Mouse (Mus musculus) heart, postnatal 10 days (tissue): ENCODE data around the gene Smim24. TPM values are rescaled to one million over a fixed set of nuclear protein-coding genes. Genes with fewer than 3 reads are reported as not detected.

Experiments
- DNase-seq, 2 experiments: peaks; one replicate each; pipeline ENCODE4 v3.0.0; 2021
- intact Hi-C: fragments of 180-260 bp; cut with DNase I; formaldehyde crosslinking; loops from one replicate; pipeline ENCODE4 v1.15.1; 2025
- total RNA-seq, 2 experiments: library from RNA; stranded (reverse); gene quantifications; 2 replicates each; pipeline ENCODE4 v1.2.3; 2021

Smim24 gene
- total RNA-seq, 2 experiments from 2014 or later = 1.3 to 2.2 TPM

DNA sequence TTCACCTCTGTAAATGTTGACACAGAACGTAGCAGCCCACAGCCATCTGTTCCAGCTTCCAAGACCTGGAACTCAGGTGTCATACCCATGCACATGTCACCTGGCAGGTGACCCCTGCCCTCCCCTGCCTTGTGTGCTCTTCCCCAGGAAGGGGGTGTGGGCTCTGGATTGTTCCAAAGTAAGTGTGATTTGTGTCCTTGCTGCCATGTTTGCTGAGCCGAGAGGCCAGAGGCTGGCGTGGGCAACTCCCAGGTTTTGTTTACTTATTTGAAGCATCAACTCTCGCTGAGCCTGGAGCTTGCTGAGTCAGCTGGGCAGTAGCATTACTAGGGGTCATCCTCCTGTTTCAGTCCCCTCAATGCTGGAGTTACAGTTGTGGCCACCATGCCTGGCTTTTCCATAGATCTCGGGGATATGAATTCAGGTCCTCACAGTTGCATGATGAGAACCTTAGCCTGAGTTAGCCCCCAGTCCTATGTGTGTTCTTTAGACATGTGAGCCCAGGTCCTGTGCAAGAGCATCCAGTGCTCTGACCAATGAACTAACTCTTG, 4.3 kb upstream of the Smim24 start, which contains the start of gene Gm48552:
TSS of gene Gm48552 (plus strand) at position 501 of the 551 bp plus-strand sequence.
- intact Hi-C loops = loop anchor here (1.0 to 5.0 kb wide), 2 partner anchors 62 to 154 kb away; no protein-coding TSS in a partner anchor
- no peak for DNase-seq

DNA sequence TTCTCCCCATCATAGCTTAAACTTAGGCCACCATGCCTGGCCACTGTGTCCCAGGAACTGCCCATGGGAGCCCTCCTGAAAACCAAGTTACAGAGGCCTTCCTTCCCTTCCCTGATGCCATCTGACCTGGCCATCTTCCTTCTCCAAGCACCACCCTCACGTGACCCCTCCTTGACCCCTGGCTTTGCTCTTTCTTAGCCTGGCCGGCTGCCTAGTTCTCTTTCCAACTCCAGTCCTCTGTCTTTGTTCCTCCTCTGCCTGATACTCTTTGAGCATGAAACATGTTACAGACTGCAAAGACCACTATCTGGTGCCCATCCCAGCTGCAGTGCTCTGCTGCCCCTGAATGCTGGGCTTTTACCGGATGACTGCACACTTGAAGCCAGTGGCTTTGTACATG, 3.5 kb upstream of the Smim24 start:
- peak in 1 of 2 experiments; percentile 32 for DNase-seq
- intact Hi-C loops = loop anchor here (1.0 to 5.0 kb wide), 2 partner anchors 61 to 153 kb away; no protein-coding TSS in a partner anchor

DNA sequence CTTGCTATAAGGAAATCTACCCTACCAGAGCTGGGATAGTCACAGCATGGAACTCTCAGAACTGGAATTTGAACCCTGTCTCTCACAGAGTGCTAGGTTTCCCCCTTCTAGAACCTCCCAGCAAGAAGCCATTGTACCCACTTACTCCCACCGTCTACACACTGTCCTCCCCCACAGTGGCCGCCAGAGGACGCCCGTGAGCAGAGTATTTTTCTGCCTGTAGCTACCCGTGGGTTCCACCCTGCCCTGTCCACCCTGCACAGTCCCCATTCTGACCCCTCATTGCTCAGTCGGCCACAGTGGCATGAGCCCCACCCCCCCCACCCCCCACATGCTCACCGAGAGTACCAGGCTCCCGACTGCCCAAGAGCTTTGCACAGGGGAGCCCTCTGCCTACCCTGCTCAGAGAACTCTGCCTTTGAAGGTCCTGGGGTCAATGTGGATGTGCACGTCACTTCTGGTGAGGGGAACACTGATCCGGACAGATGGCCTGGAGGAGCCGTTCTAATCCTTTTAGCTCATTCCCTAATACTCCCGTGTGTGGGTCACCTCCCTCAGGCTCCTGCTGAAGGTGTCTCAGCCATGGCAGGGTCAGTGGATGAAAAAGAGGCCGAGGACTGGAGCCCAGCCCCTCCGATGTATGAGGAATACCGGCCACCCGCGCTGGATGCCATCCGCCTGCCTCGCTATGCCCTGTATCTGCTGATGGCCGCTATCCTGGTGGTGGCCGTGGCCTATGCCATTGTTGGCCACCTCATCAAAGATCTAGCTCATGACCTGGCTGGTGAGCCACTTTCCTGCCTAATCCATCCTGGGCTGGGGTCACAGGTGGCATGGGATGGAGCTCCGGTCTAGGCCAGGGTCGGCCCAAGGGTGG, 2.8 kb upstream of the Smim24 start:
- peak; percentile 82 to 90 for DNase-seq
- intact Hi-C loops = loop anchor here (1.0 to 5.0 kb wide), 3 partner anchors 17 to 152 kb away; no protein-coding TSS in a partner anchor

DNA sequence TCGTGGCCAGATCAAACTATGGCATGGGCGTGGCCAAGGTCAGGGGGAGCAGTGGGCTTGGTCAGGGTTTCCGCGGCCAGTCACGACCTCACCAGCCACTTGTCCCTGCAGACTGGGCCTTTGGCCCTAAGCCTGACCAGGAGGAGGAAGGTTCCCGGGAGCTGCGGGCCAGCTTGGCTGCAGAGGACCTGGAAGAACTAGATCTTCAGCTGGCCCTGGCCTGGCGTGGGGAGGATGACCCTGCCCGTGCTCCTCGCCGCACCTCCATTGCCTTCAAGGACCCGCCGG, 2.2 kb upstream of the Smim24 start:
- intact Hi-C loops = loop anchor here (2.0 kb wide), 1 partner anchor 16 kb away; no protein-coding TSS in a partner anchor
- DNase-seq = no peak

DNA sequence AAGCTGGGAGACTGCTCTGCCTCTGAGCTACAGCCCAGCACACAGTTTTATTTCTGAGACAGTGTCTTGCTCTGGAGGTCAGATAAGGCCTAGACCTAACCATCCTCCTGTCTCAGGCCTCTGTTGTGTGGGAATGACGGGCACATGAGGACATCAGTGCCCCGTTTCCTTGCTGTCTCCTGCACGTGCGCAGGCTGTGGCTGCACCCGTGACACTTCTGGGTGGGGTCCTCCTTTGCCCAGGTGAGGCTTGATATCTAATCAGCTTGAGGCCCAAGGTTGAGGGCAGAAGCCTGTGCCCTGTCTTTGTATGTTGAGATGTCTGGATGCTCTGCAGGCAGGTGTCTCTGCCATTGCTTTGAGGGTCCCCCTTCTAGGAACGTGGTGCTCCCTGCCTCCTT, 581 bp upstream of the Smim24 start:
- intact Hi-C loops = no loop called here
- no peak for DNase-seq

DNA sequence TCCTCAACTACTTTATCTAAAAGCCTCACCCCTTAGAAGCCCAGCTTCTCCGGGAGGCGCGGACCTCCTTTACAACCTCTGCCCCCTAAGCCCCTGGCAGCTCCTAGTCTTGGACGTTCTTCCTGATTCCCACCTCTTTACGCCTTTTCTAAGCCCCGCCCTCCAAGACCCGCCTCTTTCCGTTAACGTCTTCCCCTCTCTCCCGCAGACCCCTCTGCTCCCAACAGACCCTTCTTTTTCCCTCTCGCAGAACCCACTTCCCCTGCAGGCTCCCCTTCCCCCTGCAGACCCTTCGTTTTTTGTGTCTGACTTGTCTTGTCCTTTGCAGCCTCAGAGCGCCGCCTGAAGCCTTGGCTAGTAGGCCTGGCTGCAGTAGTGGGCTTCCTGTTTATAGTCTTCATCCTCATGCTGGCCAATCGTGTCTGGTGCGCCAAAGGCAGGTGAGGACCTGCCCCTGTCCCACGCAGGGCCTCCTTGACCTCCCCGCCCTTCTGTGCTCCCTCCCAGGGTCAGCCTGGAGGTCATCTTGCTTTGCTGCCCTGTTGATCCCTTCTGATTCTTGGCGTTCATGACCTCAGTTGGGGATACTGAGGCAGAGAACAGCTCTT, 709 bp downstream of the Smim24 start:
- intact Hi-C loops = loop anchor here (2.0 kb wide), 1 partner anchor 47 kb away; no protein-coding TSS in a partner anchor
- DNase-seq = peak; percentile 50 to 60

DNA sequence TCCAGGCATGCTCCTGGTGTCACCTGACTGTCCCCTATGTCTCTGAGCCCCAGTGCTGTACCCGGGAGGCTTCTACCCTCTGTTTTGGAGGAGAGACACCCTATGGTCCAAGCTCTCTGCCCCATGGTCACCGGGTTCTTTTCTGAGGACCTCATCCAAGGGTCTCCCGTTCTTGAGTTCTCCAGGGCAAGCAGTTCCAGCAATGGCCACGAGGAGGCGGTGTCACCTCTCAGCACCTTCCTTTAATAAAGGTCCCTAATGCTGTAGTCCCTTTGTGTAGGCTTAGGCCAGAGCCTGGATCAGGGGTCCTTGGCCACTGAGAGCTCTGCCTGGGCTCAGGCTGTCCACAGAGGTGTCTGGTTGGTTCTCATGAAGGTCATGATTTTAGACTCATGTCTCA, 2.3 kb downstream of the Smim24 start:
- intact Hi-C loops = loop anchor here (2.0 kb wide), 1 partner anchor 46 kb away; no protein-coding TSS in a partner anchor
- DNase-seq = peak; percentile 75 to 89

DNA sequence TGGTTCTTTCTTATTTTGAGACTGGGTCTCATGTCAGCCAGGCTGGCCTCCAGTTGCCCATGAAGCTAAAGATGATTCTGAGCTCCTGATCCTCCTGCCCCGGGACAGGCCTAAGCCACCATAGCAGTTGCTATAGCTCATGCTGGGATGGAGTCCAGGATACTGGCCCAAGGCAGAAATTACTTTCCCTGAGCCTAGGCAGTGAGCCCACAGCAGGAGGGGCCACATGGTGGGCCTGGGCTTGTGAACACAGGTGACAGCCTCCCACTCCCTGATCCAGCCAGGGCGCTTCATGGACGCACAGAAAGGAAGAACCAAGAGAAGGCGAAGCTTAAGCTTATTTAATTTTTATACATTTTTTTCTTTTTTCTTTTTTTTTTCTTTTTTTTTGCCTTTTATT, 3.0 kb downstream of the Smim24 start:
- no peak for DNase-seq
- intact Hi-C loops = loop anchor here (2.0 kb wide), 1 partner anchor 45 kb away; no protein-coding TSS in a partner anchor

DNA sequence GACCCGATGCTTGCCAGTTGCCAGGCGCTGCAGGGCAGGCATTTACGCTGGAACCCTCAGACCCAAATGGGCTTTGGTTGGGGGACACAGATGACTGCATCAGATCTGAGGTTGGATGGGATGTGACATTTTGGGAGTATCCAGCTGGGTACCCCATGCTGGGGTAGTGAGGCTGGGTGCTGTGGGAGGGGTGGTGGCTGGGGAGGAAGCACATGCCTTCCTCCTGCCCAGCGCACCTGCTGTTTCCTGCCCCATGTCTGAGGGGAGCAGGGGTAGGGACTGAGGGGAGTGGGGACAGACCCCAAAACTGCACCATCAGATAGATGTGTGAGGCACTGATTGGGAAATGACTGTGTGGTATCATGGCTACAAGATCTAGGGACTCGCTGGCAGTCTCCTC, 3.9 kb downstream of the Smim24 start:
- DNase-seq = no peak
- intact Hi-C loops = no loop called here

DNA sequence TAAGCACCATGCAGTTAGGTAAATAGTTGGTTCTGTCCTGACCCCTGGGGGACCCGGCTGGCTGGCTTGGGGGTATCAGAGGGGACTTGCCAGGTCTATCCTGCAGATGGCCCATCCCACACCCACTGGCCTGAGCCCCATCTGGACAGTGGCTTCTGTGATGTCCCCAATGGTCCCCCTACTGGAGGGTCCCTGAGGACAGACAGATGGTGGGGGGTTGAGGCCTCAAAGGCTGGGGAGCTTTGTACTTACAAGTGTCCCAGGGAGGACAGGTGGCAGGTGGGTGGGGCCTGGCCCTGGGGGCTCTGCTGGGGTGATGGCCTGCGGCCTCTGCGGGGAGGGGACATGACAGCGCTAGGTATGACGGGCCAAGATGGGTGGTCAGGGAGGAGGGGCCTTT, 6.4 kb downstream of the Smim24 start:
- no peak for DNase-seq
- intact Hi-C loops = no loop called here

DNA sequence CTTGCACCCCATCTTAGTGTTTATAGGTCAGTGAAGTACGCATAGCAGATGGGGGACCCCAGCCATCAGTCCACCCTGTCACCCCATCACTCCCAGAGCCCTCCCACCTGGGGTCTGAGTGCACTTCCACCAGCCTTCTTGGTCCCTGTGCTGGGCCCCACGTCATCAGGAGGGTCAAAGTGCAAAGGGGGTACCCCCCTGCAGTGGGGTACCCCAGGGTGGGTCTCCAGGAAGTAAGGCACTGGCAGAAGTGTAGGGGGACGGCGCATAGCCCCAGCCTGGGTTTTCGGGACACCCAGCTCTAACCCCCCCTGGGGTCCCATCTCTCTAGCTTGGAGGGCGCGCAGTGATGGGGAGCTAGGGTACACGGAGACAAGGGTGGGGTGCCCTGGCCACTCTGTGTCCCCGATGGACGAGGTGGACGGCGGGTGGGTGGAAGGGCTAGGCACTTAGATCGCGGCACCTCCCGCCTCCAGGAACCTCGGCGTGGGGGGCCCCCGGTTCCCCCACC, 7.0 kb downstream of the Smim24 start:
- intact Hi-C loops = no loop called here
- DNase-seq = no peak

DNA sequence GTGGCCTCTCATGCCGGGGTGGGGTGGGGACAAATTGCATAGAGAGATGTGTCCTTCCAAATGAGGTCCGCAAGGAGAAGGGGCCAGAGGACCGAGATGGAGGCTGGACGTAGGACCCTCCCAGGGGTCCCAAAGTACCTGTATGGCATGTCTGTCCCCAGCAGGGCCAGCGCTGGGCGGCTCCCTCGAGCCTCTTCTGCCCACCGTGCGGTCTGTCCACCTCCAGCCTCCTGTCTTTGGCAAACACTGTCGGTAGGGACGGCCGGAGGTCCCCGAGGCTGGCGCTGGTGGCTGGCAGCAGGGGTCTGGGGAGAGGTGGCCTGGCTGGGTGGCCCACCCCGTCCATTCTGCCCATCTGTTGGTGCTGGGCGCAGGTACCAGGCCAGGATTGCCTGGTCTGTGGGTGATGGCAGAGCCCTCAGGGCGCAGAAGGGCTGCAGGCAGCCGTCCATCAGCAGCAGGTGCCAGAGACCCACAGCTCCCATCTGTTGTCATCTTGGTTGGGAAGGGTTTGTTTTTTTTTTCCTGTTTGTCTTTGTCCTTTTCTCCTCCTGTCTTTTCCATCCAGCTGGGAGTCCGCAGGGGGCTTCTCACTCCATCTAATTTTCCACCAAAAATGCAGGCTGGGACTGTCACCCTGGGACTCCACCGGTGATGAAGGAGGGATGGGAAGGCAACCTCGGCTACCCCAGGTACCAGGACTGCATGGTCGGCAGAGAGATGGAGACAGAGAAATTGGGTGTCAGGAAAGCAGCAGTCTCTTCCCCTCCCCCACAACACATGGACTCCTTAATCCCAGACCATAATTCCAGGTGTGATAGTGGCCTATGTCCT, 7.7 kb downstream of the Smim24 start:
- intact Hi-C loops = no loop called here
- DNase-seq = no peak

DNA sequence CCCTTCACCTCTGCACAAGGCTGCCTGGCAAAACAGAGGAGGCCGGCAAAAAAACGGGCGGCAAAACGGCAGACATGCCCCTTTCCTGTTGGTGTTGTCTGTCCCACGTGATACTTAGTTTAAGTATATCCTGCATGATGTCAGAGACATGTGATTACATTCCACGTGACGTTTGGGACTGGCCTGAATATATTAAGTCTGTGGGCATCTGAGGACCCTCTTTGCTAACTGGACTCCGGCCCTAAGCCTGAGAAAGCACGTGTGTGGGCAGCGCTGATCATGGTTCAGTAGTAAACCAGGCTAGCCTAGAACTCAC, 8.3 kb downstream of the Smim24 start:
- intact Hi-C loops = no loop called here
- no peak for DNase-seq

DNA sequence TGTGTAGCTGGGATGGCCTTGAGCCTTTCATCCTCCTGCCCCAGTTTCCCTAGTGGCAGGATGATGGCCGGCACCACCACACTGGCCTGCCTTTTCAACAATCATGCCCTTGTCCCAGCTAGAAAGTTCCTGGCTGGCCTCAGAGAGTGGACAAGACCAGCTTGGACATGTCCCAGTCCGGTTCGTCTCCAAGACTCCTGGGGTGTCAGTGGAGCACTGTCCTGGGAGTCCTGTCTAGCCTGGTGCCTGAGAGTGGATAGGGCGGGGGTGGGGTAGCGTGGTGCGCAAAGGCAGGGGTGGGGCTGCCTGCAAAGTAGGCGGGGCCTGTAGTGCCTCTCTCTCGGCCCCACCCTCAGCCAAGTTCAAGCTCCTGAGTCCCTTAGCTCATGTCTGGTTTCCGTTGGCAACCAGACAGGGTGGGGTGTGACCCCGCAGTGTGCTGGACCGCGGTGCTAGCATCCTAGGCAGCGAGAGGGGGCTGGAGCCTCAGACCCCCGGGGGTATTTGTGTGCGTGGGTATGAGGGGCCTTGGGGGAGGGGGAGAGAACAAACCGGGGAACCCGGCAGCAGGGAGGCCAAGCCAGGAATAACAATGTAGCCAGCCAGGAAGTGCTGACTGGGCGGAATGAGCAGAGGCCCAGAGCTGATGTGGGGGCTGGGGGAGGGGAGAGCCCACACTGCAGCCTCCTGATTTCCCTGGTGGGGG, 8.8 kb downstream of the Smim24 start:
- DNase-seq = peak; percentile 86 to 88
- intact Hi-C loops = no loop called here

DNA sequence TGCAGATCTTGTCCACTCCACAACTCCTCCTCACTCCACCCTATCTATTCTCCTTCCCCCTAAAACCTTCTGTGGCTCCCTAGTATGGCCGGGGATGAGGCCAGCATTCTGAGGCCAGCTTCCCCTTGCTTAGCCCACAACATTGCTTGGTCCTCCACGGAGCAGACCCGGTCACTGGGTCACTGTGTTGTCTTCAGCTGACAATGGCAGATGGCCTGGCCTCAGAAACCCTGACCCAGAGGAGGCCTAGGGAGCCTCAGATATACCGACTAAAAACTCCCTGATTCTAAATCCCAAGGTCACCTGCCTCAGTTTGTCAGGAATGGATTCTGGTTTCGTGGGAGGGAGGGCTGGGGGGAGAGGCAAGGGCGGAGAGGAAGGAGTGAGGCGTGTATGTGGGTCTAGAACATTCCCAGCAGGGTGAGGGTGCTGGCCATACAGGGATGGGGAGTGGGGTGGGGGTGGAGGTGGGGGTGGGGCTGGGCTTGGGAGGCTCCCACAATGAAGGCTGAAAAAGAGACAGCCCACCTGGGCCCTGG, 9.4 kb downstream of the Smim24 start:
- intact Hi-C loops = no loop called here
- DNase-seq = no peak

DNA sequence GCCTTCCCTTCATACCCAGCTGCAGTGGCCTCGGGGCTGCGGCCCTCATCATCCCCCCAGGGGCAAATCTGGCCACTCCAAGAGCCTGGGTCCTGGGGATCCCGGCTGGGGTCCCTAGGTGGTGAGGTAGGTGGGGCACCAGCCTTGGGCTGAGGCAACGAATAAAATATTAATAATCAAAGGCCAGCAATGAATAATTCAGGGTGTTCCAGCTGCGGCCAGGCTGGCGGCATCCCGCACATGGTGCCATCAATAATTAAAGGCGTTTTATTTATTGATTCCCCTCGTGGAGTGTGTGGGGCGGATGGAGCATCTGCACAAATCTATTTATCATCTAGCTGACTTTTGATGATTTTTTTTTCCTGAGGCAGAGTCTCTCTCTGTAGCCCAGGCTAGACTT, 10.7 kb downstream of the Smim24 start:
- intact Hi-C loops = no loop called here

DNA sequence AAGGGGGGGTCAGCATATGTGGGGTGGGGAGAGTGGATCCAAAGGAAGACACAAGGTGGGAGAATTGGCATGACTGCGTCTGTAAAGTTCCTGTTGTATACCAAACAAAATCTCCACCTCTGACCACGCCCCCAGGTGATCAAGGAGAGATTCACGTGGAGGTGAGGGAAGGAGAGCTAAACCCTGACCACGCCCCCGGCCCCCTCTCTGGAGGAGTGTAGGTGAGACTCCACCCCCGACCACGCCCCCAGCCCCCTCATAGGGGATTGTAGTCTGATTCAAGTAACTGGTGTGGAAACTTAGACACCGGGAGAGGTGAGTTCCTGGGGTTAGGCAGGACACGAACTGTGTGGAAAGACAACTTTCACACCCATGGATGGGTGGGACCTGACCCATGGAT, 11.2 kb downstream of the Smim24 start:
- DNase-seq = no peak
- intact Hi-C loops = no loop called here

More for the DNA sequence above, 10.7 kb downstream of the Smim24 start:
- no peak for DNase-seq

DNA sequence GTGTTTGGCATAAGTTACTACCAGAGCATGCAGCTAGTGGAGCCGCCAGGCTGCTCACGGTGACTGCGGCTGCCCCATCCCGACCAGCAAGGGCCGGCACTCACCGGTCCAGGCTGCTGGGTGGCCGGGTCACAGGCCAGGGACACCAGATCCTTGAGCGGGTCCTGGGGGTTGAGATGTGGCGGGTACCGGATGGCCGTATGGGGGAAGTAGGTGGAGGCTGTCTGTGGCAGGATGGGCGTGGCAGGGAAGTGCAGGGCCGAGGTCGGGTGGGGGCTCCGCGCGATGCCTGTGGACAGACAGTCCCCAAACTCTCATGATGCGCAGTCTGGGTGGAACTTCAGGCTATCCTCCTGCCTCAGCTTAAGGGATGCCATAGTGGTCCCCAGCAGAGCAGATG, 11.9 kb downstream of the Smim24 start:
- intact Hi-C loops = no loop called here
- DNase-seq = no peak

DNA sequence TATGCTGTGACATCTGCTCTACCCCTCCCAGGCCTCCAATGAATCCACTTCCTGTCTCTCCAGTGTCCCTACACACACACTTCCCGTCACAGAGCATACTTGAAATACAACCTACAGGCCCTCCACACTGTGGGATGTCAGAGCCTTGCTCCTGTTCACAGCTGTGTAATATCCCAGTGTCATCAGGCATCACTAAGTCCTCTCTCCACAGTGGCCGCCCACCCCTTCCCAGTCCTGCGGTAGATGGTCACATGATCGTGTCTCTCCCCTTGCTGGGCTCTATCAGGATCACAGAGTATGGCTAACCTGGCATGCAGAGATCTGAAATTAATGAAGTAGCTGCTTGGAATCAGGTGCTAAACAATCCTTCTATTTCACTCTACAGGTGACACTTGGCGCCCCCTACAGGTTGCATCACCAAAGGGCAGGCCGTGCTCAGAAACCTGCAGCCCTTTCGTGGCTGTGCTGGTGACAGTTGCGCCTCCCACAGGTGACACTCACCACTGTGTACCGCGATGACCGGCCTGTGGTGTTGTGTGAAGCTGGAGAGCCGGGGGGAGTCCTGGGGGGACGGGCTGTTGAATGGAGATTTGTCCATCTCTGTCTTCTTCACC, 12.8 kb downstream of the Smim24 start:
- intact Hi-C loops = loop anchor here (2.0 kb wide), 1 partner anchor 15 kb away; no protein-coding TSS in a partner anchor
- peak; percentile 61 to 81 for DNase-seq
